In genomic region chr11:5061413-5062139, GRCm38 (mm10) we compare ENCODE assay signal across 8 mouse cellular contexts. TPM values are rescaled to one million over a fixed set of nuclear protein-coding genes. Genes with fewer than 3 reads are reported as not detected.
A peak's percentile ranks its signal among the peaks of the same experiment; 100 is the strongest.
DNase-seq lines count a peak whose midpoint lies in the region; ATAC-seq lines count a peak whose summit lies in the region.

No protein-coding gene starts in this region.

- peak overlapping the region; percentile 39 for H3K4me3 ChIP-seq in forebrain, embryonic 12.5 days (replicated peaks)
- peak overlapping the region; percentile 44 for H3K4me3 ChIP-seq in heart, embryonic 16.5 days (ENCODE audit: low read length)
- H3K4me3 ChIP-seq in liver, embryonic 12.5 days, result peak overlapping the region; percentile 47
- peak overlapping the region; percentile 42 for H3K4me3 ChIP-seq in stomach, embryonic 16.5 days (replicated peaks; ENCODE audit: low read length)

- no peak overlapping the region for H3K27ac ChIP-seq in forebrain, embryonic 12.5 days
- H3K27ac ChIP-seq in heart, embryonic 16.5 days (ENCODE audit: low read length), result 0 out of 2 replicates have a peak overlapping the region, but pooled peaks have one; percentile 12
- no peak overlapping the region for H3K27ac ChIP-seq in liver, embryonic 12.5 days
- peak overlapping the region; percentile 17; the same call in 1 of the 2 replicates for H3K27ac ChIP-seq in stomach, embryonic 16.5 days (ENCODE audit: low read length)

- peak overlapping the region; percentile 70 for H3K4me2 ChIP-seq in forebrain, embryonic 12.5 days
- peak overlapping the region; percentile 85 for H3K4me2 ChIP-seq in heart, embryonic 16.5 days (ENCODE audit: low read depth, low read length)
- peak overlapping the region; percentile 76 for H3K4me2 ChIP-seq in liver, embryonic 12.5 days
- peak overlapping the region; percentile 92 for H3K4me2 ChIP-seq in stomach, embryonic 16.5 days (ENCODE audit: low read depth, low read length)

- WGBS in forebrain, embryonic 12.5 days, result under 1% methylated on average over 58 of the region's 62 CpGs
- WGBS in heart, embryonic 16.5 days, result 4% methylated on average over 44 of the region's 62 CpGs
- 8% methylated on average over 62 of the region's 62 CpGs for WGBS in liver, embryonic 12.5 days (ENCODE audit: insufficient replicate concordance)
- WGBS in stomach, embryonic 16.5 days, result 4% methylated on average over 62 of the region's 62 CpGs

- peaks cover 68% of the 10 kb centered on the region for H3K4me1 ChIP-seq in forebrain, embryonic 12.5 days
- peaks cover 51% of the 10 kb centered on the region for H3K4me1 ChIP-seq in heart, embryonic 16.5 days (ENCODE audit: control insufficient read depth, insufficient read depth, low read length)
- peaks cover 58% of the 10 kb centered on the region for H3K4me1 ChIP-seq in liver, embryonic 12.5 days
- peaks cover 44% of the 10 kb centered on the region for H3K4me1 ChIP-seq in stomach, embryonic 16.5 days (ENCODE audit: control insufficient read depth, insufficient read depth, low read length)

- H3K9ac ChIP-seq in forebrain, embryonic 12.5 days, result peak overlapping the region; percentile 48; the same call in 1 of the 2 replicates
- H3K9ac ChIP-seq in heart, embryonic 16.5 days (ENCODE audit: low read length), result peak overlapping the region; percentile 67
- peak overlapping the region; percentile 56 for H3K9ac ChIP-seq in liver, embryonic 12.5 days
- H3K9ac ChIP-seq in stomach, embryonic 16.5 days (ENCODE audit: low read length), result peak overlapping the region; percentile 64

- no peaks in the 10 kb centered on the region for H3K9me3 ChIP-seq in forebrain, embryonic 12.5 days
- H3K9me3 ChIP-seq in heart, embryonic 16.5 days (replicated peaks; ENCODE audit: control insufficient read depth, low read length), result no peaks in the 10 kb centered on the region
- no peaks in the 10 kb centered on the region for H3K9me3 ChIP-seq in liver, embryonic 12.5 days (replicated peaks)
- no peaks in the 10 kb centered on the region for H3K9me3 ChIP-seq in stomach, embryonic 16.5 days (replicated peaks; ENCODE audit: control insufficient read depth, low read length)

- peak; percentile 87 for DNase-seq in CD4-positive helper T cell, adult 2 months (ENCODE audit: low read depth, low spot score)
- peak; percentile 34 for DNase-seq in brain, embryonic 18.5 days (ENCODE audit: low read depth, low spot score)
- peak; percentile 94 to 96 for DNase-seq in kidney, postnatal 25 days
- DNase-seq in naive thymus-derived CD4-positive, alpha-beta T cell, adult 2 months (ENCODE audit: low read depth), result peak; percentile 75

- ATAC-seq in forebrain, embryonic 12.5 days (ENCODE audit: low FRiP score), result peak; percentile 18
- ATAC-seq in heart, embryonic 16.5 days (replicated peaks; ENCODE audit: extremely low read depth, insufficient read depth, low FRiP score), result peak; percentile 51
- peak; percentile 22 for ATAC-seq in liver, embryonic 12.5 days
- ATAC-seq in stomach, embryonic 16.5 days (ENCODE audit: insufficient read depth, low FRiP score), result peak; percentile 71

- H3K36me3 ChIP-seq in forebrain, embryonic 12.5 days (replicated peaks), result no peaks in the 10 kb centered on the region
- H3K36me3 ChIP-seq in heart, embryonic 16.5 days (ENCODE audit: control insufficient read depth, insufficient read depth), result no peaks in the 10 kb centered on the region
- peaks cover 10% of the 10 kb centered on the region; the same call in 1 of the 2 replicates for H3K36me3 ChIP-seq in liver, embryonic 12.5 days
- H3K36me3 ChIP-seq in stomach, embryonic 16.5 days (ENCODE audit: control insufficient read depth, insufficient read depth, low read length), result no peaks in the 10 kb centered on the region

- H3K27me3 ChIP-seq in forebrain, embryonic 12.5 days, result peaks cover 83% of the 10 kb centered on the region
- H3K27me3 ChIP-seq in heart, embryonic 16.5 days (ENCODE audit: control insufficient read depth, insufficient read depth, low read length), result peaks cover 47% of the 10 kb centered on the region
- peaks cover 83% of the 10 kb centered on the region for H3K27me3 ChIP-seq in liver, embryonic 12.5 days (replicated peaks)
- peaks cover 42% of the 10 kb centered on the region for H3K27me3 ChIP-seq in stomach, embryonic 16.5 days (ENCODE audit: control insufficient read depth, insufficient read depth, low read length)

RNA-seq across cellular contexts. Expression of gene Gas2l1, which starts 3.6 kb away (rescaled TPM):
- polyA plus RNA-seq in forebrain, embryonic 12.5 days (2016; fragmentation: Nextera tagmentation; extraction: Ambion mirVana), result 28.5 and 31.8 TPM in 2 replicates
- 16.4 and 19.1 TPM in 2 replicates for polyA plus RNA-seq in heart, embryonic 16.5 days (2015; fragmentation: Nextera tagmentation; extraction: Ambion mirVana)
- 35.2 and 37.5 TPM in 2 replicates for polyA plus RNA-seq in liver, embryonic 12.5 days (2016; fragmentation: Nextera tagmentation; extraction: Ambion mirVana)
- 11.0 and 14.1 TPM in 2 replicates for polyA plus RNA-seq in stomach, embryonic 16.5 days (2015; fragmentation: Nextera tagmentation; extraction: Ambion mirVana)

RNA-seq across cellular contexts. Expression of gene Rasl10a, which starts 3.6 kb away (rescaled TPM):
- polyA plus RNA-seq in forebrain, embryonic 12.5 days (2016; fragmentation: Nextera tagmentation; extraction: Ambion mirVana), result 0.18 and 0.59 TPM in 2 replicates
- 0.62 and 1.4 TPM in 2 replicates for polyA plus RNA-seq in heart, embryonic 16.5 days (2015; fragmentation: Nextera tagmentation; extraction: Ambion mirVana)
- polyA plus RNA-seq in liver, embryonic 12.5 days (2016; fragmentation: Nextera tagmentation; extraction: Ambion mirVana), result 0.77 and 1.1 TPM in 2 replicates
- 0.49 and 1.8 TPM in 2 replicates for polyA plus RNA-seq in stomach, embryonic 16.5 days (2015; fragmentation: Nextera tagmentation; extraction: Ambion mirVana)

RNA-seq across cellular contexts. Expression of gene Rhbdd3, which starts 37.1 kb away (rescaled TPM):
- polyA plus RNA-seq in forebrain, embryonic 12.5 days (2016; fragmentation: Nextera tagmentation; extraction: Ambion mirVana), result 27.5 and 27.6 TPM in 2 replicates
- 30.5 and 33.0 TPM in 2 replicates for polyA plus RNA-seq in heart, embryonic 16.5 days (2015; fragmentation: Nextera tagmentation; extraction: Ambion mirVana)
- polyA plus RNA-seq in liver, embryonic 12.5 days (2016; fragmentation: Nextera tagmentation; extraction: Ambion mirVana), result 19.0 and 22.9 TPM in 2 replicates
- 24.8 and 25.2 TPM in 2 replicates for polyA plus RNA-seq in stomach, embryonic 16.5 days (2015; fragmentation: Nextera tagmentation; extraction: Ambion mirVana)

RNA-seq across cellular contexts. Expression of gene Ewsr1, which starts 37.5 kb away (rescaled TPM):
- polyA plus RNA-seq in forebrain, embryonic 12.5 days (2016; fragmentation: Nextera tagmentation; extraction: Ambion mirVana), result 915 and 936 TPM in 2 replicates
- polyA plus RNA-seq in heart, embryonic 16.5 days (2015; fragmentation: Nextera tagmentation; extraction: Ambion mirVana), result 460 and 463 TPM in 2 replicates
- 432 and 434 TPM in 2 replicates for polyA plus RNA-seq in liver, embryonic 12.5 days (2016; fragmentation: Nextera tagmentation; extraction: Ambion mirVana)
- 530 and 537 TPM in 2 replicates for polyA plus RNA-seq in stomach, embryonic 16.5 days (2015; fragmentation: Nextera tagmentation; extraction: Ambion mirVana)

Comparison
In these comparisons a context has a peak if more than half of its experiments do, and no peak if none do; other contexts are left out.
1. DNase-seq: peak in every context shown above with its lines; median percentile 95 in kidney, postnatal 25 days; 87 in CD4-positive helper T cell, adult 2 months; 75 in naive thymus-derived CD4-positive, alpha-beta T cell, adult 2 months; 34 in brain, embryonic 18.5 days.
2. ATAC-seq: peak in every context shown above with its lines; median percentile 71 in stomach, embryonic 16.5 days; 51 in heart, embryonic 16.5 days; 22 in liver, embryonic 12.5 days; 18 in forebrain, embryonic 12.5 days.
3. H3K27ac ChIP-seq: peak in heart, embryonic 16.5 days (single experiment) and stomach, embryonic 16.5 days (single experiment); none in forebrain, embryonic 12.5 days (single experiment) and liver, embryonic 12.5 days (single experiment).
4. Peak in every context shown above with its lines, with median percentiles within 50 percentile points of each other: H3K4me2 ChIP-seq, H3K4me3 ChIP-seq and H3K9ac ChIP-seq.